Mouse (Mus musculus): ENCODE data around the gene Coil.

Coil gene

DNA sequence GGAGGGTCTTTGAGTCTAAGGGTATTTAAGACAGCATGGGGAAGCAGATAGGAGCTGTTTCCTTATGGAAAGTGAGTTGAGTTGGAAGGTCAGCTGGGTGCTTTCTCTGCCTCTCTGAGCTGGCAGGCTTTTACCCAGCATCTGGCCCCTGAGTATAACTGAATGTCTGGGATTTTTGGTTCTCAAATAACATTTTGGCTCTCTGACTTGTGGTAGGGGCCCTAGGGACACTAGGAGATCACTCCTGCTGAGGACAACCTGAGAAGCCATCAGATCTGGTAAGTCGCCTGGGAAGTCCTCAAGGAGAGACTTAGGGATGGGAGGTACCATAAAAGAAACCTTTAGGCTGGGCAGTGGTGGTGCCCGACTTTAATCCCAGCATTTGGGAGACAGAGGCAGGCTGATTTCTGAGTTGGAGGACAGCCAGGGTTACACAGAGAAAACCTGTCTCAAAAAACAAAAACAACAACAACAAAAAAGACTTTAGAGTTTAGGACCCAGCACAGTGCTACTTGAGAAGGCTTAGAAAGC is at the start of gene Coil:
TSS of gene Coil (plus strand) at position 51 of the 531 bp plus-strand sequence.
- peak; percentile 30 for DNase-seq

DNA sequence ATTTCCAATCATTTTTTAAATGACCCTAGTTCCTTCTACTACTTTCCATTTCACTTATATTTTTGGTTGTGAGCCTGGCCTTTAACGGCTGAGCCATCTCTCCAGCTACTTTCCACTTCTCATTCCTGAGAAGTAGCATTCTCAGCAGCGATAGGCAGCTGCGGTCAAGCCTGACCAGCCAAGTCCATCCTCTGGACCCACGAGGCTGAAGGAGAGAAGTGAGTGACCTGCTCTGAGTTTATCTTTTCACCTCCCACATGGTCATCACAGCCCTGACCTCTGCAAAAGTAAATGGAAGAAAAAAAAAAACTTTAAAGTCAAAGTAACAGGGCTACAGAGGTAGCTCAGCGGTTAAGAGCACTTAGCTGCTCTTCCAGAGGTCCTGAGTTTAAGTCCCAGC is 43.5 kb upstream of the Coil start:
- peak; percentile 41 for DNase-seq

DNA sequence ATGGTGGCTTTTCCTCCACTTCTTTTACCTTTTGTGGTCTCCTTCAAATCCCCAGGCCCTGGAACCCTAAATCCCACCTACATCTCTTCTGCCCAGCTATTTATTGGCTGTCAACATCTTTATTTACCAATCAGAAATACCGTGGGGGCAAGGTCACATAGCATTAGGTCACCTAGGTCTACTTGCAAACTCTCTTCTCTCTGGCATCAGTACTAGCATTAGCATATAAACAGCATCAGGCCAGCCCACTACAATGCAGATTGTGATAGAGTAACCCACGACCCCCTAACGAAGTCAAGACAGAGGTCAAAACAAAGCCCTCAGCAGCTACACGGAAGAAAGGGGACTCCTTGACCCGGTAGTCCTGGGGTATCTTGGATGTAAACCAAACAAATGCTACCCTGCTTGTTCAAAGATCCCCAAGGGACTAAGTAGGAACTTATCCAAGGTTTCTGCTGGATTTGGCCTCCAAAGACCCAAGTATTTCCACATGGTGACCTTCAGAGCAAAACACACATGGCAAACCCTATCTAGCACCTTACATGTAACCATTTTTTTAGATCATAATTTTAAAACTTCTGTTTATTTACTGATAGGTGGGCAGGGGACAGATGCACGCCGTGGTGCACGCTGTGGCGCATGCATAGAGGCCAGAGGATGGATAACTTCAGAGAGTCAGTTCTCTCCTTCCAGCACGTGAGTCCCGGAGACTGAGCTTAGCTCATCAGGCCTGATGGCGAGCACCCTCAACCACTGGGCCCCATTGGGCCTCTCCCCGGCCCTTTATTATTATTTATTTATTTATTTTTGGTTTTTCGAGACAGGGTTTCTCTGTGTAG is 38.1 kb upstream of the Coil start:
- DNase-seq: no peak

DNA sequence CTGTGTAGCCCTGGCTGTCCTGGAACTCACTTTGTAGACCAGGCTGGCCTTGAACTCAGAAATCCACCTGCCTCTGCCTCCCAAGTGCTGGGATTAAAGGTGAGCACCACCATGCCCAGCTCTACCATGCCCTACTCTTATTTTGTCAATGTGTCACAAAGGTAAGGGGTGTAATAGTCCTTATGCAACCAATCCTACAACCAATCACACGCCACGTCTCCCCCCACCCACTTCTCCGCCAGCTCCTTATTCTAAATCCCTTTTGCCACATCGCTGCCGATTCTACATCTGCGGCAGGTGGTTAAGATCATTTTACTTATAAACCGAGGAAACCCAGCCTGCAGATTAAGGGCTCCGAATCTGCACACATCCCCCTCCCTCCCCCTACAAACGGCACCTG is 37.0 kb upstream of the Coil start:
- no peak for DNase-seq

DNA sequence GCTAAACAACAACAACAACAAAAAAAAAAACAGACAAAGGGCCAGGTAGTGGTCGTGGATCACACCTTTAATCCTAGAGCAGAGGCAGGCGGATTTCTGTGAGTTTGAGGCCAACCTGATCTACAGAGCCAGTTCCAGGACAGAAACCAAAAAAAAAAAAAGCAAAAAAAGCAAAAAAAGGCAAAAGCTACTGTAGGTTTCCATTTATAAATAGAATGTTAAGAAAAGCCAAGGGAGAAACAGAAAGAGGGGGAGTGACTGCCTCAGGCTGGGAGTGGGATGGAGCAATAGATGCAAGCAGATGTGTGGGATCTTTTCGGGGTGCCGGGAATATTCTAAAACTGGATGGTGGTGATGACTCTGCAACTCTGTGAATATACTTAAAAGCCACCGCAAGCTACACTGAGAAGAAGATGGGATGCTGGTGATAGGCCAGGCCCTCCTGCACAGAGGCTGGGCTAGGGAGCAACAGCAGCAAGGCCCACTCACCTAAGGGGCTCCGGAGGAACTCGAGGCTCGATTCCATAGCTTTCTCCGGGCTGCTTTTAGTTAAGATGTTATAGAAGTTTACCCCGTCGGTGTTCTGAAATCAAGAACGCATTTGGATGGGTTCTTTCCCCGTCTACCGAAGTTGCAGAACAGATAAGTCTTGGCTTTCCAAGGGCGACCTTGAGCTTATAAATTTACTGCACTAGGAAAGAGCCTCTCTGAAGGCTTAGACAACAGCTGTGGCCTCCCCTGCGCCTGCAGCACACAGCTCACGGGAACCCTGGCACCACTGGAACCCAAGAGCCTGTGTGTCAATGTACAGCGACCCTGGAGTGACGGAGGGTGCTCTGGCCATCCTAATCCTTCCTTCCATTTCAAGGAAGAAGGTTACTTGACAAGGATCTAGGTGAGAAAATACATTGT is 35.7 kb upstream of the Coil start:
- no peak for DNase-seq

DNA sequence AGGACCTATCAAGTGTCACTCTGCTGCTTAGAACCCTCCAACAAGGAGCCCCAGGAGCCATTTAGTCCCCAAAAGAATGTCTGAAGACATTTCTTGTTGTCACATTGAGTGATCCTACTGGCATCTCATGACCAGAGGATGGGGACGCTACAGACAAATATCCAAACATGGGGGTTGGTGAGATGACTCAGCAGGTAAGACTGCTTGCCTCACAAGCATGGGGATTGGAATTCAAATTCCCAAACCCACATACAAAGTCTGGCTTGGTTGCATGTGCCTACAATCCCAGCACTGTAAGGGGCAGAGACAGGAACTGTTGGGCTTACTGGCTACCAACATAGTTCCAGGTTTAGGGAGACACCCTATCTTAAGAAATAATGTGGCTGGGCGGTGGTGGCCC is 32.2 kb upstream of the Coil start:
- DNase-seq: no peak

DNA sequence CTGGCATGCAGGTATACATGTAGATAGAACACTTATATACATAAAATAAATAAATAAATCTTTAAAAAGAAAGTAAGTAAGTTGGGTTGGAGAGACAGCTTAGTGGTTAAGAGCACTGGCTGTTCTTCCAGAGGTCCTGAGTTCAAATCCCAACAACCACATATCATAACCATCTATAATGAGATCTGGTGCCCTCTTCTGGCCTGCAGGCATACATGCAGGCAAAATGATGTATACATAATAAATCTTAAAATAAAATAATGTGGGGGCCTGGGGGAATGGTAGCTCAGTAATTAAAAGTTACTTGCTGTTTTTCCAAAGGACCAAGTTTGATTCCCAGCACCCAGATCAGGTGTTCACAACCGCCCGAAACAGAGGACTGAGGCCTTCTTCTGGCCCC is 31.3 kb upstream of the Coil start:
- DNase-seq: no peak

DNA sequence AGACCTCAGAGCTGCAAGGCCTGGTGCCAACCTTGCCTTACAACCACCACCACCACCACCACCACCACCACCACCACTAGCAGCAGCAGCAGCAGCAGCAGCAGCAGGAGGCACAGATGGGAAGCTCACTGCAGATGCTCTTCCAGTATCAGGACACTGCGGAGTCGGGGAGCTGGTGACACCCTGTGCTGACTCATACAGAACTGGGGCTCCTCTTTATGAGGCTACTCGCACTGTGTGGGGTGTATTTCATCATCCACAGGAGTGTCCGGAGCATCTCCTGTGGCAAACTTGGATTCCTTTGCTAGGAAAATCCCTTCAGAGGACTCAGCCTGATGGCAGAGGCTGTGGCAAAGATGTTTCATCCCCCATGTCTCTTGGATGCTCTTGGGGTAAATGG is 30.4 kb upstream of the Coil start:
- no peak for DNase-seq

DNA sequence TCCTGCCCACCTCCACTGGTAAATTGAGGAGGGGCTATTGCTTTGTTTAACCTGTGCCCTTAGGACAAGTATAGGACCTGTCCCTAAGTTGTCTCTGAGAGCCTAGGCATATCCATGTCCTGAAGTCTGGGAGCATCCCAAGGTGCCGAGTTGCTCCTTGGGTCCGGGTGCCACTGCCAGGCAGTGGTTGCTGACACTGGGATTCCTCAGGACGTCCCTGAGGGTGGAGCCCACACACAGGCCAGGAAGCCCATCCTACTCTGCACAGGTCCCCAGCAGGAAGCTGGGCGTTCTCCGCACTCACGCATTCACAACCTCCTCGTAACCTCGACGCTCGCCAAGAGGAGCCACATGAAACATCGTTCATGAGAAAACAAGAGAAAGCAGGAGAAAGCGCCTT is 28.6 kb upstream of the Coil start:
- DNase-seq: no peak

DNA sequence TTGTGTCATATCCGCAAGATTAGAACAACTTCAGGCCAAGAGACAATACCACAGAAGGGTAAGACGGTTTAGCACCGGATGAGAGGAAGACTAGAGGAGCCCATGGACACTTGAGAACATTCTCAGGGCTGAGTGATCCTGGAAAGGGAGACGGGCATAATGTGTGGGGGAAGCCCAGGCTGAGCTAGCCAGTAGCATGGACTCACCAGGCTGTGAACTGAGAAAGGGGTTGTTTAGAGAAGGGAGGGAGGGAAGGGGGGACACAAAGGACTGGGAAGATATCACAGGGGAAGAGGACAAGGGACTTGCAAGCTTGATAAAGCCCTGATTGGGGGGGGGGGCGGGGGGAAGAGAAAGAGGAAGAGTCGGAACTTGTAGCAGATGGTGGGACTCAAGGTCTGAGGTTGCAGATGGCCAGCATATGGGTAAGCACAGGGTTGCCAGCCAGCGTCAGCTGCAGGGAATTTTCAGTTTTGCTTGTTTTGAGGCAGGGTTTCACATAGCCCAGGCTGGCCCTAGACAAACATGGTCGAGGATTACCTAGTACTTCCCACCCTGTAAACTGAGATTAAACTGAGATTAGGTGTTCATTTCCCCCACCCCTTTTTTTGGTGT is 24.0 kb upstream of the Coil start:
- DNase-seq: no peak

DNA sequence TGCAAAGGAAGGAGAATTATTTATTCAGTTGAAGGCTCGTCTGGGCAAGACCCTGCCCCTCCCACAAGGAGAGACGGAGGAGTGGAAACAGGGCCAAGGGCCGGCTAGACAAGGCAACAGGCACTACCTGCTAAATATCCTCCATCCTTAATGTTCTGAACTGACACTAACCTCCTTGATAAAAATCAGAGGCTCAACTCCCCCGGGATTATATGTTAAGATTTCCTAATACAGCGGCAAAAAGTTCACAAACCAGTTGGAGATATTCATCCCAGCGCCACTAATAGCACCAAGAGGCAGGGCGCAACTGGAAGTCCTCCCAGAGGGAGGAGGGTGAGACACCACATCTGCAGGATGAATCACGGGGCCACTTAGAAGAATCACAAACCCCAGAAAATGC is 21.2 kb upstream of the Coil start:
- no peak for DNase-seq

DNA sequence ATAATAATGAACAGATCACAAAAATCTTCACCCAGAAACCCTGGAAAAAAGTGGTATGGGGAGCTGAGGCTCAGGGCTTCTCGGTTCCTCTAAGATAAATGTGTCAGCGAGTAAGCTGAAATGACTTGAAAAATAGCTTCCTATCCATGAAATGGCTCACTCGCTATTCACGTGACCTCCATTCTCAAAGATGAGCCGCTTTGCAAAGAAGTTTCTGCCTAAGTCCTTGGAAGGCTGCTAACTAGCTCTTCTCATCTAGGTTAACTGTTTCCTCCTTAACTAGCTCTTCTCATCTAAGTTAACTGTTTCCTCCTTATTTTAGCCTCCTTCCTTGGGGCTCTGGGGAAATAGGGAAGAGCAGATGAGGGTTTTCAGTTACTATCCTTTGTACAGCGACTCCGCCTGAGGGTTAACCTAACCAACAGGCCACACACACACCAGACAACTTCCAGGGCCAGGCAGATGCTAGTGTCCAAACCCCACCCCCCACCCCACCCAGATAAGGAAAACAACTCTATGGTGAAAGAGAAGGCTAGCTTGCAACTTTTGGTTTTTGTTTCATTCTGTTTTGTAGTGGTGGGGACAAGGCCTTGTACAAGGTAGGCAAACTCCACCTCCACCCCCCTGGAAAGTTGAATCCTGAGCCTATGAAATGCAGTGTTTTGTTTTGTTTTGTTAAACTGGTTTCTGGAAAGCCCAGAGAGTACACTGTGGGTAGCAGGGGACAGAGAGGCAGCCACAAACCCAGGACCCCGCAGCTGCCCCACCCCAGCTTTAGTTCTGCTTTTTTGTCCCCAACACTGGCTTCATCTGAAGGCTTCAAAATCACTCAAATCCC is 20.0 kb upstream of the Coil start:
- DNase-seq: no peak

DNA sequence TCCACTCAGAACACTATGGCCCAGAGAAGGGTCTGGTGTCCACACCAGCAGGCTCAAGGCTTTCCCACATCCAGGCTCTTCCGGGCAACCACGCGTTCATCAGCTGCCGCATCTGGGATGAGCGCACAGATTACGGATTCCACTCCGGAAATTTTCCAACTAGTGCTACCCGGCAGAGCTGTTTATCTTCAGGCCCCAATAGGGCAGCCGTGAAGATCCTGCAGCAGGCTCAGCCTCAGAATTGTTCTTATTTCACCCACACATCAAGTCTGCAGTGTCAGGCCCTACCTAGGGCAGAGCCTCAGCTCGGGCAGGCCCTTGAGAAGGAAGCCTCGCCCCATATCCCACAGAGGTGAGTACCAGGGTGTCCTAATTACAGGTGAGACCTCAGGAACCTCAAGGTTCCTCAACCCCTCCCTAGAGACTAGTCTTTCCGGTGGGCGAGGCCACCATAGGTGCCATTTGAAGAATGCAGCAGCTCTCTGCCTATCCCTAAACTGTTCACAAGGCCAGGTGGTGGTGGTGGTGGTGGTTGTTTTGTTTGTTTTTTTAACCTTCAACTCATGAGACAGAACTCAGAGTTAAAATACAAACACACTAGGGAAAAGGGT is 19.3 kb upstream of the Coil start:
- DNase-seq: no peak

DNA sequence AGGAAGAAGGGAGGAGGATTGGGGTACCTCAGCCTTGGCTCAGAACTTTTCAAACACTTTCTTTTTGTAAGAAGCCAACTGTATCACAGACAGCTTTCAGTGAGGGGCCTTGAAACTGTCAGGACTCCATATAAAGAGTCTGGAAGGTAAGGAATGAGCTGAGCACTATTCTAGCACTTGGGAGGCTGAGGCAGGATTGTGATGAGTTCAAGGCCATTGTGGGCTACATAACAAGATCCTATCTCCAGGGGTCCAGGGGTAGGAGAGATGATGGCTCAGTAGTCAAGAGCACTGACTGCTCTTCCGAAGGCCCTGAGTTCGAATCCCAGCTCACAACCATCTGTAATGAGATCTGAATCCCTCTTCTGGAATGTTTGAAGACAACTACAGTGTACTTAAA is 18.5 kb upstream of the Coil start:
- no peak for DNase-seq

DNA sequence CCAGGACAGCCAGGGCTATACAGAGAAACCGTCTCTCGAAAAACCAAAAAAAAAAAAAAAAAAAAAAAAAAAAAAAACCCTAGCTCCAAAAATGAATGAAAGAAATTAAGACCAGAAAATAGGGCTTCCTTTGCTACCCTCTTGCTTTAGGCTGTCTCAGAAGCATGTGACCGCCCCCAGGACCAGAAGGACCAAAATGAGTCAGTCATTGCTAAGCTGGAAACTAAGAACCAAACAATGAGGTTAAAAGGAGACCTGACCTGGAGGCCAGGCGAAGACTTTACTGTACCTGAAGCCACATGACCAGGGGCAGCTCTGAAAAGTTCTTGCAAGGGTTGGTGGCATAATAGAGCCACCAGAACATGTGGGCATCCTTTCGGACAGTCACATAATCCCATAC is 17.9 kb upstream of the Coil start:
- no peak for DNase-seq

DNA sequence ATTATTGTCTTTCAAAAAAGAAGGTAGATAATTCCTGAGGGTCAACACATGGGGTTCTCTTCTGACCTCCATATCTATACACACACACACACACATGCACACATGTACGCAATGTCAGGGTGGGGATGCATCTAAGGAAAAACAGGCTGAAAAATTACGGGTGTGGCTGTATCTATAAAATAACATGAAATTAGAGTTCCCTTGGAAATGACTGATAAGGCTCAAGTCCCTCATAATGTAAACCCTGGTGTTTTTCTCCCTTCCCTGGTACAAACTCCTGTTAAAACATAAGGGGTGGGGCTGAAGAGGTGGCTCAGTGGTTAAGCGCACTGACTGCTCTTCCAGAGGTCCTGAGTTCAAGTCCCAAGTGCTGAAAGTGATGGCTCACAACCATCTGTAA is 16.5 kb upstream of the Coil start:
- no peak for DNase-seq

DNA sequence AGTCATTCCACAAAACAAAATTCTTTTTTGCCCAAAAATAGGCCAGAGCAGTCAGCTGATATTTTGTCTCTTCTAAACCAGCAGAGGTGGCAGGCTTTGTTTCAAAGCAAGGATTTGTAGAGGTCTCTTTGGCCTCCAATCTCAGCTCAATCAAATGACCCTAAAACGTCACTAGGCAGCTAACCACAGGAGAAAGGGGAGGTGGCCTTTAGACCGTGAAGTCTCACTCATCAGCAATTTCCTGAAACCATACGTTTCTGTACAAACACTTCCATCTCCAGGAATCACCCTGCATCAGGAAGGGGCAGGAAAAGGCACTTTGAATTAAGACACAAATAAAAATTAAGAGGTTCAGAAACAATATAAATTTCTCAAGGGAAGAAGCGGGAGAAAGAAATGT is 15.2 kb upstream of the Coil start:
- peak; percentile 49 for DNase-seq

DNA sequence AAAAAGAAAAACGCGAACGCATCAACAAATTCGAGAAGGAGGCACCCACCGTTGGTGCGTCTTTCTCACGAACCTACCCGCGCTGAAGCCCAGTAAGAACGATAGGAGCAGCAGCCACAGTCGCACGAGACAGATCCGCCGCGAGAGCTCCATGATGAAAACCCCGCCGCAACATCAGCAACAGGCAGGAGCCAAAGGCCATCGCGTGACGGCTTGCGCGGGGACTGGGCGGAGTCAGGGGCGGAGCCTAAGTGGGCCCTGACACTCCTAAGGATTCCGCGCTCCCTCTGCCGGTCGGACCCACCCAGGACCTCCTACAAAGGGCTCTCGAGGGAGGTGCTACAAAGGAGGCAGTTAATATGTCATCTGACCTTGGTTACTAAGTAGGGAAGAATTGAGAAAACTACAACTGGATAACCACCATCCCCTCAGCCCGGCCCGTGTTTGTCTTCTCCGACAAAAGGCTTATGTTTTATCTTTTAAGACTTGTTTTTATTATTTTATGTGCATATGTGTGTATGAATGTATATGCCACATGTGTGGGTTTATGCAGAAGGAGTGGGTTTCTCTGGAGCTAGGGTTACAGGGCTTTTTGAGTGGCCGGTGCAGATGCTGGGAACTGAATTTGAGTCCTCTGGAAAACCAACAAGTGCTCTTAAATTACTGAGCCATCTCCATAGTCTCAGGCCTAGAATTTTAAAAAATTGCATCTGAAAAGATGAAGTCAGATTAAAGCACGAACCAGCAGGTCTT is 14.7 kb upstream of the Coil start, which contains the start of gene Scpep1:
TSS of gene Scpep1 (minus strand) at position 249 of the 753 bp plus-strand sequence.
- DNase-seq: peak; percentile 98

DNA sequence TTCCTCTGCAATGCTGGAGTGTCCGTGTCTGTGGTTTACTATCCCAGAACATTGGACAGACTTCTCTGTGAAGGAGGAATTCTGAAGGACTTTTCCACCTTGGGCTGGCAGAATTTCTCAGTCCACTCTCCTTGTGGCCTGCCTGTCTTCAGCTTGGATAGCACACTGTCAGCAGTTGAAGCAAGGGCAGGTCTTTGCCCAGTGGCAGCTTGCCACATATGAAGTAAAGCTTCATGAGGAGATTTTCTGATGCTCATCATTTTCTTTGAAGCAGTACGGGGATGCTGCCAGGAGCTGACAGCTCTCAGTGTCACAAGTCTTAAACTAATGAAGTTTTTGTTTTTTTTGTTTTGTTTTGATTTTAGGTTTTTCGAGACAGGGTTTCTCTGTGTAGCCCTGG is 11.2 kb upstream of the Coil start:
- peak; percentile 68 for DNase-seq

DNA sequence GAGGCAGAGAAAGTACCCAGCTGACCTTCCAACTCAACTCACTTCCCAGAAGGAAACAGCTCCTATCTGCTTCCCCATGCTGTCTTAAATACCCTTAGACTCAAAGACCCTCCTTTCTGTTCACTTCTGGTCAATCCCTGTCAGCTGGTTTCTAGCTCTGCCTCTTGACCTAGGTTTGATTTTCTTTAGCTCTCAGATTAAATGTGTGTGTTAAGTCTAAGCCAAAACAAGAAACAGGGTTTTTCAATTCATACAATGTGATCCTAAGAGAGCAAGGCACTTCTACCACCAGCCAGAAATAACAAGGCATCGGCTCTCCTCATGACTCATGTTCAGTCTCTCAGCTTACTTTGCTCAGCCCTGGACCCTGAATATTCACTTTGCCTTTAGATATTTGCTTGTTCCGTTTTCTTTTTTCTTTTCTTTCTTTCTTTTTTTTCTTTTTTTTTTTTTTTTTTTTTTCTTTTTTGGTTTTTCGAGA is 3.1 kb upstream of the Coil start, which contains the start of gene Elobl:
TSS of gene Elobl (minus strand) at position 51 of the 481 bp plus-strand sequence.
- no peak for DNase-seq

All from kidney, postnatal 14 days (tissue).